Mouse (Mus musculus): ENCODE data around the gene Rpl18a.
A peak's percentile ranks its signal among the peaks of the same experiment; 100 is the strongest.
"Not testable (repeated sequence)": the region's sequence is repeated elsewhere in the genome, so short reads cannot be mapped to it uniquely, and the experiment has no call there.

Gene Rpl18a

DNA sequence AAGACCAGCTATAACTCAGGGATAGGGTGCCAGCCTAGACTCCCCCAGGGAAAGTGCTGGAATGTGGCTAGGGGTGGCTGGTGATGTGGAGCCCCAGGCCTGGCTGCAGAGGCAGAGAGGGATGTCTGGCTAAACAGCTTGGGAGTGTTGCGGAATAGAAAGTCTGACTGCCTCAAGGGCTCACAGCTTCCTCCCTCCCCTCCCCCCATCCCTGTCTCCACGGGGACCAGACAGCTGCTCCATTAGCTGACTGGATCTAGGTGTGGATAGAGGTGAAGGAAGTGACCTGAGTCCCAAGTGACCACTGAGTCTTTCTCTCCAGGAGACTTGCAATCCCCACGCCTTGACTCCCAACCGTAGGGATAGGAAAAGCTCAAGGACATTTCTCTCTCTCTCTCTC lies 5.9 kb upstream of the Rpl18a start:
- DNase-seq (ENCODE audit: low spot score in 2 of 2) = no peak

DNA sequence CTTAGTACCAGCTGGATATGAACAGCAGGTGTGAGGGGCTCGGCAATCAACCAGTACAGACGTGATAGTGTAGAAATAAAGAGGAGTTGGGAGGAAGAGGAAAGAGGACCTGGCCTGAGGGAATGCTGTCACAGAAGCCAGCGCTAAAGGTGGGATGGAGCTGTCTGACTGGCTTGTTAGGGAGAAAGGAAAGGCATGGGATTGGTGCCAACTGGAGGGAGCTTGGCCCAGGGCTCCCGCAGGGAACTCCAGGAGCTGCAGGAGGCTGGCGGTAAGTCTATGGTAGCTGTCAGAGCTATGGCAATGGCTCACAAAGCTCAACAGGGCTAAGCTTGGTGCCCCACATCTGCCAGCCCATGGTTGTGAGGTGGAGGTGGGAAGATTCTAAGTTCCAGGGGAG lies 5.0 kb upstream of the Rpl18a start:
- DNase-seq (ENCODE audit: low spot score in 2 of 2) = no peak

DNA sequence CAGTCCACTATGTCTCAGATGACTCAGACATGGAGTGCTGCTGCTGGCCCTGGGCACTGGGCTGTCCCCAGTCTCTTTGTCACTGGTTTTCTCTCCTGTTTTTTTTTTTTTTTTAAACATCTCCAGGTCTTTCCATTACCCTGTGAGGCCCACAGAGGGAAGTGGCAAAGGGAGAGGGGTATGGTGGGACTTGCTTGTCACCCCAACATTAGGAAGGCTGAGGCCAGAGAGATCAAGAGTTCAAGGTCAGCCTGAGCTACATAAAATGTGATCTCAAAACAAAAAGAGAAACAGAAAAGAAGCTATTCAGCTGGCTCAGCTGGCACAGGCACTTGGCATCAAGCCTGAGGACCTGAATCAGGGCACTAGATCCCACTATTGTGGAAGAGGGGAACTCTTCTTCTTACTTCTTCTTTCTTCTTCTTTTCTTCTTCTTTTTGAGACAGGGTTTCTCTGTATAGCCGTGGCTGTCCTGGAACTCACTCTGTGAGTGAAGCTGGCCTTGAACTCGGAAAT lies 3.7 kb upstream of the Rpl18a start:
- no peak for DNase-seq (ENCODE audit: low spot score in 2 of 2)

DNA sequence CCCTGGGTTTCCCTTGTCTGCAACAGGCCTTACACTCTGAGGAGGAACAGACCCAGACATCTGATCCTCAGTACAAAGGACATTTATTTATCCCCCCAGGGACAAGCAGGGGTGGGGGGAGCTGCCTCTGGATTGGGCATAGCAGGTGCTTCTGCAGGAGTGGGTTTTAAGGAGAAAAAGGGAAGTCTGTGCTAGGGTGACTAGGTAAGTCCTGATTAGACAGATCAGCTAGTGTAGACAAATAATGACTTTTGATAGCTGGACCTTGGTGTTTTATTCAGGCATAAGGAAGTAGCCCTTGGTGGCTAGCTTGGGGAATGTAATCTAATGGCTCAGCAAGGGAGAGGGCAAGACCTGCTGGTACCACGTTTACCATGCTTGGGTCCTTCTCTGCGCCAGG lies 2.0 kb upstream of the Rpl18a start:
- no peak for DNase-seq (ENCODE audit: low spot score in 2 of 2)

DNA sequence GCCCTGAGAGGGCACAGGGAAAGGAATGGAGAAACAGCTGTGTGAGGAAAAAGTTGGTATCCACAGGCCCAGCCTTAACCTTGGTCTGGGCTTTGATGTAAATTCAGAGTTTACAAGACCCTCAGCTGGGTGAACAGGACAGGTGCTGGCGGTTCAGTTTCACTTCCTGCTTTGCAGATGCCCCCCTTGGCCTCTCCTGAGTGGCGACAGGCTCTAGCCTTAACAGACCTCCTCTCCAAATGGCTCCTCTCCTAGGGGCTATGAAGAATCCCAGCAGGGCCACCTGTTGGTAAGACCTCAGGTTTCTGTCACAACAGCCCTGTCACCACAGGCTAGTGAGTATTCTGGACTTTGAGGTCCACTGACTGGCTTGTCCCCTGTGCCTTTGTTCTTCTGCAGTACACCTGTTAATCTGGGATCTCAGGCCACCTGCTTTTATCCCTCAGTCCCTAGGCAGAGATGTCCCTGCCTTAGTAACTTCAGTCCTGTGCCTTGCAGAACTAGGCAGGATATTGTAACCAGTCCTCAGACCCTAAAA lies 1.5 kb upstream of the Rpl18a start:
- DNase-seq (ENCODE audit: low spot score in 2 of 2) = no peak

DNA sequence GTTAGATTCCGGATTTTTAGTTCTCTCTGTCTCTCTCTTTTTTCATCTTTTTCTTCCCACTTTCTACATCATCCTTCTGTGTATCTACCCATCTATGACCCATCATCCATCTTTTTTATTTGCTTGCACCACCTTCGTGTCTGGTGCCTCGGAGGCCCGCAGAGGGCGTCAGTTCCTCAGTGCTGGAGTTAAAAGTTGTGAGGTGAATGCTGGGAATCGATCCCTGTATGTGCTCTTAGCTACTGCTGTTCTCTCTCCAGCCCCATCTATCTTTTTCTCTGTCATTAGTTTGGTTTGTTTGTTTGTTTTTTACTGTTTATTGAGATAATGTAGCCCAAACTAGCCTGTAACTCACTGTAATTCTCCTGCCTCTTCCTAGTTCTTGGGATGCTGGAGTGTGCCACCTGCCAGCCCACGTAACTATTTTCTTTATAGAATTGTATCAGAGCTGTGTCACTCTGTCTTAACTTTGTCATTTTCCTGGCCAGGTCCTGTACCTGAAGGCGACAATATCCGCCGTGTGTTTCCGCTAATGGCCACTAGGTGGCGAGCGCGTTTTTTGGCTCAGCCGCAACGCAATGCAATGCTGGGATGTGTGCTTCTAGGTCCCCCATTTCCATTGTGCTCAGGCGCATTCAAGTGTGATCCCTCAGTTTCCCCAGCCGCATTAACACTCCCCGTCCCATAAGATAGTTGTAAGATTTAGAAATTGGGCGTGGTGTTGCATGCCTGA lies 635 bp upstream of the Rpl18a start:
- peak; percentile 87 to 91 for DNase-seq (ENCODE audit: low spot score in 2 of 2)

DNA sequence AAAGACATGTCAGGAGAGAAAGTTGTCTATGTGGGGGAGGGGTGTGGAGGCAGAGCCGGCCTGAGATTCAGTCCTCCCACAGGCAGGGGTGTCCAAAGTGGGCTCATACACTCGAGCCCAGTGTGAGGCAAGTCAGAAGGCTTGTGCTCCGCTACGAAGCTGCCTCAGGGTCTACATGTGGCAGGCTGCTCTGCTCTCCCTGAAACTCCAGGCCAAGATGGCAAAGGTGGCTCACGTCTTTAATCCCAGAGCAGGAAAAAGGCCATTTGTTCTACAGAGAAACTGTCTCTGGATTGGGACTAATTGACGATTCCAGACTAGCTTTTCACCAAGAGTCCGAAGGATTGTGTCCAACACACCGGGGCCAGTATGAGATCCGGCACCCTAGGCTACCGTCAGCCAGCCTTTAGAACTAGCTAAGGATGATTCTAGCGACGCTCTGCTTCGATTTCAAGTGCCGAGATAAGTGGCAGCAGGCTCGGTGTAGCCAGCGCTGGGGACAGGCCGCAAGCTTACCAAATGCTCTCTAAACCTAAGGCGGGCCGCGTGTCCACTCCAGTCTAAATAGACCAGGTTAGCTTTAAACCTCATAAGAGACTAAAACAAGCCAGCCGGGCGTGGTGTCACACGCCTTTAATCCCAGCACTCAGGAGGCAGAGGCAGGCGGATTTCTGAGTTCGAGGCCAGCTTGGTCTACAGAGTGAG lies 744 bp downstream of the Rpl18a start:
- no peak for DNase-seq (ENCODE audit: low spot score in 2 of 2)

DNA sequence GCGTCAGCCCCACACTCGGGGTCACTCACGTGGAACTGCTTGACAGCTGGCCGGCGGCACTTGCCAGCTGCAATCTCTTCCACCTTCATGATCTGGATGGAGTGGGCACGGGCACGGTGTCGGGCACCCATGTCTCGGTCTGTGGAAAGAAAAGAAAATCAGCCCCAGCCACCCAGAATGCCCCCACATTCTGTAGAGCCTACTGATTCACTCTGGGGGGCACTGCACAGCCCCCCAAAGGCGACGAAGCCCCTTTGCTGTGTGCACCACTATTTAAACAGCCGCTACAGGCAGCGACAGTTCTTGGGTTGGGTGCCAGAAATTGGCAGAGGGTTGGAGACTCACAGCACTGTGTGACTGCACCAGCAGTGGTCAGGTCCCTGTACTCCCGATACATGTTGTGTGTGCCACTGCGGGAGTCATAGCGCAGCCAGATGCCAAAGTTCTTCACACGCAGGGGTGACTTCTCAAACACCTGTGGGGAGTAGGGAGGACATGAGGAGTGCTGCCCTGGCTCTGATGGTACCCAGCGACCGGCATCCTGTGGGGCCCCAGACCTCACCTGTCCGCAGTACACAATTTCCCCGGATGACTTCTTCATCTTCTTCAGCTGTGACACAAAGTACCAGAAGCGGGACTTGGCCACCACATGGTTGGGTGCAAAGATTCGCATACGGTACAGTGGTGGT lies 1.5 kb downstream of the Rpl18a start:
- DNase-seq (ENCODE audit: low spot score in 2 of 2) = not testable (repeated sequence)

DNA sequence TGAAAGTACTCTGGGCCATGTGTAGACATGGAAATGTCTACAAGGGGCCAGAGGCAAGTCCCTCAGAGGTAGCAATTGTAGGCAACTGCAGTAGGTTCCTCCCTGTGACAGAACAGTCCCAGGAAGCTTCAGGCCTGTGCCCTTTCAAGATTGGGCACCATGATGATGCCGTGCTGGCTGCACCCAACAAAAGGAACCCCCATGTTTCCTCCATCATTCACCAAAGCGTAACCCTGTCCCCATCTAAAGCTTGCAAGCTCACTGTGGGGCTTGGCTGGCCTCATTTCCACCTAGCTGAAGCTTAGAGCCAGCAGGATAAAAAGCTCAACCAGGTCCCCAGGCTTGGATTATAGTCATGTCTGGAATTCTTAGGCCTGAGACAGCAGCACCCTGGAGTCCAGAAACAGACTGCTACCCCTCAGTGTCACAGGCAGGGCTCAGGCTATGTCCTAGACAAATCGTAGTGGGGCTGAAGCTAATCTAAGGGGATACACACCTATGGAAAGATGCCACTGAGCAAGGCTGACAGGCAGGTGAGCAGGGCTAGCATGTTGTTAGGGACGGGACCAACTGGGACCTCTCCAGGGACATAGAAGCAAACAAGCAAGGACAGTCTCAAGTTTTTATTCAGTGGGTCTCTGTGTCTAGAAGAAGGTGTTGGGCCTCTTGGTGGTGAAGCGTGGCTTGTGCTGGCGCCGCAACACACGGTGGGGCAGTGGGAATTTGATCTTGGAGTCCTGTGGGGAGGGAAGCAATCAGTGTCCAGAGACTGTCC lies 2.3 kb downstream of the Rpl18a start:
- DNase-seq (ENCODE audit: low spot score in 2 of 2) = no peak

DNA sequence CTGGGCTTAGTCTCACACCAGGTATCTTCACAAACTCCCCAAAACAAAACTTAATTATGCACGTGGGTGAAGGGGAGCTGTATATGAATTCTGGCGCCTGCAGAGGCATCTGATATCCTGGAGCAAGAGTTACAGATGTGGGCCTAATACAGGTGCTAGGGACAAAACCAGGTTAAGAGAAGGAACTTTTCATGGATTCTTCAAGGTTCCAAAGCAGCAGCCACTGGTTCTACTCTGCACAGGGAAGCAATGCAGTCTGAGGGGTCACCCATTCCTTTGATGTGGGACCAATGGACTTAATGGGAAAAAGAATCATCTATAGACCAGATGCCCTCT lies 2.9 kb downstream of the Rpl18a start:
- DNase-seq (ENCODE audit: low spot score in 2 of 2) = no peak

DNA sequence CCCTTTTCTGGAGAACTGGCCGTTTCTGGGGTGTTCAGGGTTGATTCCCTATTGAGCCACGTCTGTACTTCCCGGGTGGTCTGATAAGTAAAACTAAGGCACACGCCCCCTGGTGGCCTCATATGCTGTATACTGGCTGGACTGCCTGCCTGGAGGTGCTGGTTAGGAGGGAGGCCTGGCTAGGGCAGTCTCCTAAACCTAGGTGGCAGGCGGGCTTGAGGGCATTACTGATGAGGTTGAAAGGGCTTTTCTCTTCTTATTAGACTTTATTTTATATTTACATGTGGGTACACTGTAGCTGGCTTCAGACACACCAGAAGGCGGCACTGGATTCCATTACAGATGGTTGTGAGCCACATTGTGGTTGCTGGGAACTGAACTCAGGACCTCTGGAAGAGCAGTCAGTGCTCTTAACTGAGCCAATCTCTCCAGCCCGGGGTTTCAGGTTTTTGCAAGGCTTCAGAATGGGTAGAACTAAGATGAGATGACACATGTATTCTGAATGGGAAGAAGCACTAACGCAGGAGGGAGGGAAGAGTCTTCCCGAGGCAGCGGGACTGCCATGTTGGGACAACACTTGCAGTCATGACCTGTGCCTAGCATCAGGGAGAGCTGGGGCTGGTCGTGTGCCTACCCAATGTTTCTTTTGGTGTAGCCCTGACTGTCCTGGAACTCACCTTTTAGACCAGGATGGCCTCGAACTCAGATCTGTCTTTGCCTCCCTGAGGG lies 3.4 kb downstream of the Rpl18a start:
- peak; percentile 45 to 65 for DNase-seq (ENCODE audit: low spot score in 2 of 2)

DNA sequence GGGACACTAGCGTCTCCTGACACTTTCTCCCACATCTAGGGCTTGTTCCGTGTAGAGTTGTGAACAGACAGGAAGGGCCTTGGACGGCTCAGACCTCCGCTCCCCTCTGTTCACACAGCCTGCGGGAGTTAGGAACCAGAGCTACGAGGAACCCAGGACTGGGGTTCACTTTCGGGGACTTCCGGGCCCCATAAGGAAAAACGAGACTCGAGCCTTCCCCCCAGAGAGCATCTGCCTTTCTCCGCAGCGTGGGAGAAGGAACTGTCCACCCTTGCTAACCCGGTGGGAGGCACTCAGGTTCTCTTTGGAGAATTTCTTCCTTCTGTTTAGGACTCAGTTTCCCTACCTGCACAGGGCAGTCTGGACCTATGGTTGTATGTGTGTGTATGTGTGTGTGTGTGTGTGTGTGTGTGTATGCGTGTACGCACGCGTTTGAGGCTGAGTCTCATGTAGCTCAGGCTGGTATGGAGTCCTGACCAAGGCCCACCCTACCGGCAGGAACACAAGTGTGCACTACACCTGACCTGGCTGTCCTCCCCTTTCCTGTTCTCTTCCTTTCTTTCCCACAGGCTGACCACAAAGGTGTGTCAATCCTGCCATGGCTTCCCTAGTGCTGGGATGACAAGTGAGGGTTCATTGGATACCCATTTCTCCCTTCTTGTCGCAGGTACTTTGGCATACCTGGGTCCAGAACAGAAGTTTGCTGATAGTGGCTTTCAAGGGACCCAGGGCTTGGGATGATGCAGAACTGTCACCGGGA lies 4.1 kb downstream of the Rpl18a start:
- no peak for DNase-seq (ENCODE audit: low spot score in 2 of 2)

DNA sequence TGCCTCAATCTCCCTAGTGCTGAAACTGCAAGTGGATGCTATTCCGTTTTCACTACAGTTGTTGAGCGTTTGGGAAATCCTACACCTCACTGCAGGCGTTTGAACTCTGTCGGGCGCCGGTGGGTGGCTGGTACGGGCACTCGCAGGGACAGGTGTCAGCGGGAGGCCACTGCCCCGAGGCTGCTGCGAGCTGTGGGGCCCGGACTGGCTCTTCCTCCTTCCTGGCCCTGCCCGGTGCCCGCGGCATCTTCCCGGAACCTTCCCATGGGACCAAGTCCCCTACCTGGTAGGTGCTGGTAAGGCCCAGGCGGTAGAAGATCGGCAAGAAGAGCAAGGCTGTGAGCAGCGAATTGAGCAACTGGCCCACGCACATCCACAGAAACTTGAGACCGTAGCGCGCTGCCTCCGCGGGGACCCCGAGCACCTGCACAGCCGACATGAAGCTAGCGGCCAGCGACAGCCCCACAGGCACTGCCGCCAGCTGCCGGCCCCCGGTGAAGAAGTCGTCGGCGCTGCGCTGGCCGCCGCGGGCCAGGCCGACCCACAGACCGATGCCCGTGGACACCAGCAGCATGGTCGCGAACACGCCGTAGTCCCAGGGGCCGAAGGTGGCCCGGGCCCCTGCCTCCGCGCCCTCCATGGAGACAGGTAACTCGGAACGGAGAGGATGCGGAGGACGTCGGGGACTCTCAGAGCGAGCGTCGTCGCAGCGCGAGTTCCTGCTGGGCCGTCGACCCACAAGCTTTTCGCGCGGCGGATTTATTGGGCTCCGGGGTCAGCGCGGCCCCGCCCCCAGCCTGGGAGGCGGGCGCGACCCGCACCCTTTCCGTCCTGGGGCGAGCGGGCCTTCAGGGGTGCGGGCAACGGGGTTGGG lies 5.0 kb downstream of the Rpl18a start, which contains the start of gene Slc5a5:
Slc5a5 (minus strand) TSS at position 736 of the 874 bp plus-strand sequence.
- DNase-seq (ENCODE audit: low spot score in 2 of 2) = no peak

DNA sequence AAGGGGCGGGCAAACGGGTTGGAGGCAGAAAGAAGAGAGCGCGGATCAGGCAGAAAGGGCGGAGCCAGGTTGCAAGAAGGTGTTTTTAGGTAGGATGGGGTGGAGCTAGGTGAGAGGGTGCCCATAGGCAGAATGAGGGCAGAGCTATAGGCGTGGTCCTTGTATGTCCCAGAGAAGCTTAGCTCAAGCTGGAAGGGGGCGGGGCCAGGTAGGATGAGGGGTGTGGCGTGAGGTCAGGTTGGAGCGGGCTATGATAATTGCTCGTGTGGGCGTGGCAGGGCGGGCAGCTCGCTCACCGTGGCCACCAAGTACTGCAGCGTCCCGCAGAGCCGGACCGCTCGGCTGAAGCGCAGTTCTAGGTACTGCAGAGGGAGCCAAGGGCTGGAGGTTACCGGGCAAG lies 5.9 kb downstream of the Rpl18a start:
- DNase-seq (ENCODE audit: low spot score in 2 of 2) = no peak

DNA sequence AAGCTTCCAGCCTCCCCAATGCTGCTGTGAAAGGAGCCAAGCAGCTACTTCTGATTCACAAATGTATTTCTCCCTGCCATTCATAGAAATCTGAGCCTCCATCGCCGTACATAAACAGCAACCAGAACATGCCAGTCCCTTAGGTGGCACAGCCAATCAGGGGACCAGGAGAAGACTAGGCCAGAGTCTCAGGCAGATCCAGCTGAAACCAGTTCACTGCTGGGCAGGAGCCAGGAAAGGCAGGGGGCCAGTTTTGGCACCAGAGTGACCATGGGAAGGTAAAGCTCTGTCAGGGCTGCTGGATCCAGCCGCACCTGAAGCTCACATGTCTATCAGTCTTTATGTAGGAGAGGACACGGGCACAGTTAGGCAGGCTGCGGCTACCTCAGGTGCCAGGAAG lies 6.6 kb downstream of the Rpl18a start:
- no peak for DNase-seq (ENCODE audit: low spot score in 2 of 2)

DNA sequence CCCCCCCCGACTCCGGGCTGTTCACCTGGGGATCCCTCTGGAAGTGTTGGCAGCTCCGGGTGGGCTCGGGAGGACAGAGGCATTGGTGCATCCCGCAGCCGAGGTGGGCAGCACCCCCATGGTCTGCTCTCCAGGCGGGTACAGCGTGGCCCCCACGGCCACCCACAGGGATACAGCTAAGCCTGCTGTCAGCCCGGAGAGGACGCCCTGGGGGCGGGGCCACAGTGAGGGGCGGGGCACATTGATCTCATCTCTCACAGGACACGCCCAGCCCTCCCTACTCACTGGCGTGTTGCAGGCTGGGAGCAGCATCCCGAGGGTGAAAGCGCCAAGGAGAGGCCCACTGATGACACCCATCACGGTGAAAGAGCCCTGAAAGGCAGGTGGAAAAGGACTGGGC lies 9.5 kb downstream of the Rpl18a start:
- no peak for DNase-seq (ENCODE audit: low spot score in 2 of 2)

DNA sequence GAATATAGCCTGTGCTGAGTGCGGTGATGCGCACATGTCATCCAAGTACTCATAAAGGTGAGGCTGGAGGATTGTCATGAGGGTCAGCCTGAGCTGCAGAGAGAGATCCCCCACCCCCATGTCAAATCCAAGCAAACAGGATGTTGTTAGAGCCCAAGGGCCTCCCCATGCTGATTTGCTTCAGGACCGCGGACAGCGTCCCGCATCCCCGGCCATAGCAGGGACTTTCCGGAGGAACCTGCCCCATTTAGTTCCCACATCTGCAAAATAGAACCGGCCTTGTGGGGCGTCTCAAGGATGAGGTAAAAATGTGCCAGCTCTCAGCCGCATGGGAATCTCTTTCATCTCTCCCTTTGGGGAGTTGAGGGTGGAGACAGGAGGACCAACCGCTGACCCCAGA lies 11.6 kb downstream of the Rpl18a start:
- no peak for DNase-seq (ENCODE audit: low spot score in 2 of 2)

DNA sequence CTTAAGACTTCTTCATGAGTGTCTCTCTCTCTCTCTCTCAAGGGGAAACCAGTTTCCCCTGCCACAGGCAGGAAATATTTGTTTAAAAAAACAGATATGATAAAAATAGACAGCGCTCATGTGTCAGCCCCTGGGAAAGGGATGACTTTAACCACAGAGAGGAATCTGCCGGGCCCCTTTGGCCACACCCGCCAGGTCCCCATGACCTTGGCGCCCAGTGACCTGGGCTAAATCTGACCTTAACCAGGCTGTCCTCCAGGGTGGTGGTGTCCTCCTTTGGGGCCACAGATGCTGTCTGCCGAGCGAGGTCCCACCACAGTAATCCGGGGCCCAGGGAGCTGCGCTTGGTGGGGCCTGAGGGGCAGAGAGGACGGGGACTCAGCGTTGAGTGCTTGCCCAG lies 12.5 kb downstream of the Rpl18a start:
- no peak for DNase-seq (ENCODE audit: low spot score in 2 of 2)

DNA sequence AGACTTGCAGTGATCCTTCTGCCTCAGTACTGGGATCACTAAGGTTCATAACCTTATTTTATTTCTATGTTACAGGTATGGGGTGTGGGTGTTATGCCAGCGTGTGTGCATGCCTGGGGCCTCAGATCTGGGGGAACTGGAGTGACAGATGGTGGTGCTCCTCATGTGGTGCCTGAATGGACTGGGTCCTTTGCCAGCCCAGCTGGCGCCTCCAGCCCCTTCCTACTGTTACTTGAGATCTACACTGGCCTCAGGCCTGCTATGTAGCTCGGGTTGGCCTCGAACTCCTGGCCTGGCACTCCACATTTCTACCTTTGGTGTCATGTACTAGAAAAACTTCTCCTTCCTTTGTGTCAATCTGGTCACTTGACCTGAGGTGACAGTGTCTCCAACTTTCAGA lies 13.0 kb downstream of the Rpl18a start:
- DNase-seq (ENCODE audit: low spot score in 2 of 2) = no peak
